Mouse (Mus musculus) ovary, postnatal 10 days (tissue): ENCODE results near the gene Tsc1.
A peak's percentile ranks its signal among the peaks of the same experiment; 100 is the strongest.

Experiments
- DNase-seq: peaks from one replicate; pipeline ENCODE4 v3.0.0; 2022; ENCODE audit warnings: low spot score

Gene Tsc1

DNA sequence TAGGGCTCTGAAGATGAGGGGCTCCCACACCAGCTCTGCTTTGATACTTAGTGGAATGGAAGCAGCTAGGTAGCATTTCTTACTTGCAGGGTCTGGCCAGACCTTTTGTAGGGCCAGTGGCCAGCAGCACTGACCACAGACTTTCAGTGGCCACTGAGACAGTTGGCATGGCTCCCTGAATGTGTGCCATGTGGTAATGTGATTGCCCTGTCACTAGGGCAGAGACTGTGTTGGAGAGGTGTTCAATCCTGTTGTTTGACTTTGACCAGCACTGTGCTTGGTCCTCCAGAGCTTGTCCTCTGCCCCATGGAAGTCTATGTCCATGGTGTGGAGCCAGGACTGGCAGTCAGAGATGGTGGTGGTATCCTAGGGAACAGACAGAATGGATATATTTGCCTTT lies 9.5 kb downstream of the Tsc1 start:
- DNase-seq = no peak

GRCm38 (mm10) chr2:28653351-28653750 lies 12.3 kb downstream of the Tsc1 start:
- no peak for DNase-seq

GRCm38 (mm10) chr2:28654295-28654694 lies 13.3 kb downstream of the Tsc1 start:
- DNase-seq = no peak

- no peak for DNase-seq
Measured at GRCm38 (mm10) chr2:28656216-28656615, 15.2 kb downstream of the Tsc1 start.

DNA sequence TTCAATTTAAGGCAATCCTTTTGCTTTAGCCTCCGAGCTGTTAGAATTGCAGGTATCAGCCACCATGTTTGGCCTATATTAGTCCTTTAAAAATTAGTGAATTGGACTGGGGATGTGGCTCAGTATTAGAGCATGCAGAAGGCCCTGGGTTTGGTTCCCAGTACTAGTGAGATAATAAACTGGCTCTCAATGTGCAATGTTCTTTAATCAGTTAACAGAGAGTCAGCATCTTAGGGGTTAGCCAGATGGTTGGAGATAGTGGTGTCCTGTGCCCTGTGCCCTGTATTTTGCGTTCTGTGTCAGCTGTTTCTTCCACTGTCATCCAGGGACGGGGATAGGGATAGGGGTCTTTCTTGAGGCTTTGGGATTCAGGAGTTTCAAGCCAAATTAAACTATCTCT lies 21.9 kb downstream of the Tsc1 start:
- no peak for DNase-seq

GRCm38 (mm10) chr2:28665818-28666217 lies 24.8 kb downstream of the Tsc1 start:
- no peak for DNase-seq

DNA sequence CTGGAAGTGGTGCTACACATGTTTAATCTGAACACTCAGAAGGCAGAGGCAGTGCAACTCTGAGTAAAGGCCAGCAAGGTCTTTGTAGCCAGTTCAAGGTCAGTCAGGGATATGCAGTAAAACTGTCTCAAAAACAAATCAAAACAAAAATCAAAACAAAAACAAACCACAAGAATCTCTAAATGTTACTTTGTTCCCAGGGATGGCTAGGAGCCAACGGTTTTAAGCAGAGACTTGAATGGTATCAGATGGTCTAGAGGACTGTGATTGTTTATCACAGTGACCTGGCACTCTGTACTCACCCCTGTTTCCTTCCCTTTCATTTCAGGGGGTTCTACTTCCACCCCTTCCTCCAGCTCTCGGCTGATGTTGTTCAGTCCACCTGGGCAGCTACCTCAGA lies 30.4 kb downstream of the Tsc1 start:
- no peak for DNase-seq

- no peak for DNase-seq
Measured at GRCm38 (mm10) chr2:28676005-28676404, 35.0 kb downstream of the Tsc1 start.

- DNase-seq = no peak
Measured at GRCm38 (mm10) chr2:28680710-28681109, 39.7 kb downstream of the Tsc1 start.

DNA sequence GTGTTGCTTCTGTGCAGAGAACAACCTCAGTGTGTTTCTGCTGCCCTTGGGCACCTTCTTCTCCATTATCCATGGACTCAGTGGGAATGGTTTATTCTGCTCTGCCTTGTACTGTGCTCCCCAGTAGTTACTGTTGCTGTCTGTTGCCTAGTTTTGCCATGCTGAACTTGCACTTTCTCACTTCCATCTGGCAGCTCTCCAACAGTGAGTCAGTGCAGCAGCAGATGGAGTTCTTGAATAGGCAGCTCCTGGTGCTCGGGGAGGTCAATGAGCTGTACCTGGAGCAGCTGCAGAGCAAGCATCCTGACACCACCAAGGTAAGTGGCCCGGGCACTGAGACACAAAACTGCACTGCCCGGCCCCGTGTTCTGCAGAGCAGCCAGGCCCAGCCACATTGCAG lies 40.7 kb downstream of the Tsc1 start:
- DNase-seq = no peak

DNA sequence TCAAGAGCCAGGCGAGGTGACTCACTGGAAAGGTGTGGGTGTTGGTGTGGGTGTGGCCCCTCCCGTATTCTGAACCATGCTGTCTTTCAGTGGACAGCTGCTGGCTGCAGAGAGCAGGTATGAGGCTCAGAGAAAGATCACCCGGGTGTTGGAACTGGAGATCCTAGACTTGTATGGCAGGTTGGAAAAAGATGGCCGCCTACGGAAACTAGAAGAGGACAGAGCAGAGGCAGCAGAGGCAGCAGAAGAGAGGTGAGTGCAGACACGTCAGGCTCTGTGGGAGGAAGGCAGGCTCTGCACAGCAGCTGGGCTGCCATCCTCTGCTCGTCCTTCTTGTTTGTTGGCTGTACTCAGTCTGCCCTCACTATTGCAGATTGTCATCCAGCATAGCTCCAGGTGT lies 44.9 kb downstream of the Tsc1 start:
- DNase-seq = no peak

GRCm38 (mm10) chr2:28688431-28688830 lies 47.4 kb downstream of the Tsc1 start:
- DNase-seq = no peak

DNA sequence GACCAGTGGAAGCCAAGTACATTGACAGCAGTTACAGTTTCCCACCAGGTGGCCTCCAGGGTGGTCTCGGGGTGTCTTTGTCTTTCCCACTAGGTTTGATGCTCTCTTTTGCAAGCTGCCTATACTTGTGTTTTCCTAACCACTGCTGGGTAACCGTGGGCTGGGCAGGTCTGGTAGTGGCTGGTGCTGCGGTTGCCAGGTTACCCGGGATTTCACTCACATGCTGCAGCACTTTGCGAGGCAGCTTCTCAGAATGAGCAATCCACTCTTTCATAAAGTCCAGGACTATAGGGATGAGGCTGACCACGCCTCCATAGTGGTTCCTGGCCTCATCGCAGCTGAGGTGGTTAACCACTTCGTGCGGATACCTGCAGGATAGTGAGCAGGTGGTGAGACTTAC lies 51.7 kb downstream of the Tsc1 start:
- DNase-seq = no peak

- no peak for DNase-seq
Measured at GRCm38 (mm10) chr2:28698566-28698965, 57.5 kb downstream of the Tsc1 start.

GRCm38 (mm10) chr2:28699361-28700335 lies 58.6 kb downstream of the Tsc1 start, which contains the start of the genes Spaca9 and Ak8:
Gene Spaca9 (minus strand): TSS chr2:28699727.
Gene Ak8 (plus strand): TSS chr2:28700164.
- DNase-seq = peak; percentile 64

DNA sequence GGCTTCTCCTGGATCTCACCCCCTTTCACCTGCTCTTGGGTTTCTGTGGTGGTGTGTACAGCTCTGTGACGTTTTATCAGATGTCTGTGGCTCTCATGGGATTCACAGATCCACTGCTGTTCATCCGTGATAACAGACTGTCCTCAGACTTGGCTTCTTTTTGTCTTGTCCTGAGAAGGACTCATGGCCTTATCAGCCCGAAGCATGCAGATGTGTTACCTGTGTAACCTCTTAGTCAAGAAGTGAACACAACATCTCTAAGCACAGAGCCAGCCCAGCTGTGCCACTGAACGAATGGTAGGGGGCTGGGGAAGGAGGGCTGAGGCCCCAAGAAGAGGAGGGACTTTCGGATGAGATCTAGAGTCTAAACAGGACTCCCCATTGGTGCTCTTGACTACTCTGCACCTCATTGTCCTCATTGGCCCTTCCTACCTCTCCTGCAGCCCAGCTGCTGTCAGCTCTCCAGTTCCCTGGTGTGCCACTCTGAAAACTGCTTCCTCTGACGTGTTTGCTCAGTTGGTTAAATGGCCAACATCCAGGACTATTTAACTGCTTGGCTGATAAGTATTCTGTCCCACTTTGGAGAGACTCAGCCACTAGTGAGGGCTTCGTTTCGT lies 60.7 kb downstream of the Tsc1 start:
- DNase-seq = no peak

DNA sequence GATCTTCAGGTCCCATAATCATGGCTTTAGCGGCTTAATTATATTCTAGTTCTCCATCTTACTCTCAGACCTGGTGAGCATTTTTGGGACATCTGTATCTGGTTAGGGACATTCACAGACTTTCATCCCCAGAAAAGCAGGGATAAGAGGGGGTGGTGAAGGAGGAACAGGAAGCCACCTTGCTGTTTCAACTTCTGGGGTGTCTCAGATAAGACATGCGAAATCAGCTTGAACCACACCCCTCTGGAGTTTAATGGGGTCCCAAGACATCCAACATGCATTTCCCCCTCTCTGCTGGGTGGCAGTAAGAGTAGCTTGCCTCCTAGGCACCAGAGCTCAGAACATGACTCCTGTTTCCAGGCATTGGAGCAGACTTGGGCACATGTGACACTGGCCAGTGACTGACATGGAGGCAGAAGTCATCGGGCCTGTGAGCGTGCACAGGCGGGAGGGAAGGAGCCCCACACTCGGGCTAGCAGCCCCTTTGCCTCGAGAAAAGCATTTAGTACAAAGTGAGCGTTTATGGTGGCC lies 65.1 kb downstream of the Tsc1 start:
- DNase-seq = no peak

DNA sequence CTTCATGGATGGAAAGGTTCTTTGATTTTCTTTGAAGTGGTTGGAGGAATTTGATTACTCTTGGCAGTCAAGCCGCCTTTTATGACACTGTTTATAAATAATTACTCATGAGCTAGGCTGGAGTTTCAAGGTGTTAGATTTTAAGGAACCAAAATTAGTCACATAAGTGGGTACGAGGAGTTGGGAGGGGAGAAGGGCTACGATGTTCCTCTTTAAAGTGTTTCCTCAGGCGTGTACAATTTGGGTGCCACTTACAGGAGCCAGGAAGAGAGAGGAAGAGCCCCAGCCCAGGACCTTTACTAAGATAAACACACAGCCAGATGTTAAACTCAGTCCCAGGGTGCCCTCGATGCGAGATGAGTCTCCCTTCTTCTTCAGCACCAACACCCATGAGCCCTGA lies 65.8 kb downstream of the Tsc1 start:
- DNase-seq = no peak

- DNase-seq = no peak
Measured at GRCm38 (mm10) chr2:28713036-28713435, 72.0 kb downstream of the Tsc1 start.

DNA sequence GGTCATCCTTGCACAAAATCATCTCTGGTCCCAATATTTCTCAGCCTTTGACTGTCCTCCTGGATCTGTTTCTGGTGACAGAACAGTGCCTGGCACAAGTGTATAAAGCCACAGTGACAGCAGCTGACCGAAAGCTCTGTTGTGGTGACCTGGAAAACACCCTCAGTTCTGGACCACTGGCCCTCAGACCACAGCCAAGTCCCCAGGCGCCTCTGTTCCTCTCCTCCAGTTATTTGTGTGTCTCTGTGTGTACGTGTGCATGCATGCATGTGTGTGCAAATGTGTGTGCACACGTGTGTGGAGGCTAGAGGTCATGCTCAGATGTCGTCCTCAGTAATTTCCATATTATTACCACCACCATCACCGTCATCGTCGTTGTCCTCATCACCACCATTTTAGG lies 81.4 kb downstream of the Tsc1 start:
- no peak for DNase-seq

DNA sequence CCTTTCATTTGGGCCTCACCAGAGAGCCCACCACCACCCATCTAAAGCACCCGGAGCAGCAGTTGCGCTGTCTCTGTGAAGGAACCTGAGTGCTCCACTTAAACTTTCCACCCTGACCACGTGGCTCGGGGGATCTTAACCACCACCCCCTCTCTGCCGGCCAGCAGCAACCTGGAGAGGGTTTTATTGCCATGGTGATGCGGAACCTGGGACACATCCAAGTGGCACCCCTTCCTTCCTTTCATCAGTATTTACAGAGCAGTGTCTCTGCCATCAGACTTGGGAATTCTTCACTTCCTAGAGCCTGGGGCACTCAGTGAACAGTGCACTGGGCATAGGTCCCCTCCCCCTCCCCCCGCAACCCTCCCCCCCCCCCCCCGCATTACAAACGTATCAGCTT lies 82.9 kb downstream of the Tsc1 start:
- DNase-seq = no peak

GRCm38 (mm10) chr2:28727786-28728404 lies 86.9 kb downstream of the Tsc1 start:
- DNase-seq = no peak

DNA sequence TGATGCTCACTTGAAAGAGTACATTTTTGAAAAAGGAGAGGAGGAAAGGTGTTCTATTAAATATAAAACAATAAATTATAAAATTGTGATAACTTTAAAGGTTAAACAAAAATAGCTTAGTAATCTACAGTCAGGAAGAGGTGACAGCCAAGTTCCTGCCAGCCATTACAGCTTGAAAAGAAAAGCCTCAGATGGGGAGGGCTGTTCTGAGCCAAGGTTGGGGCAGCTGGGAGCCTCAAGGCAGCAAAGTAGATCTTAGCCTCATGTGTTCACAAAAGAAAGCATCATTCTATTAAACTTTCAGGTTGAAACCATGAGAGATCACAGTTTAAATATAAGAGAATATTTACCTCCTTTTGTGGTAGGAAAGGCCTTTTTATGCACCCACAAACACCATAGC lies 89.6 kb downstream of the Tsc1 start:
- DNase-seq = no peak
